ENCODE assay signal across 24 mouse cellular contexts in the genomic region with DNA sequence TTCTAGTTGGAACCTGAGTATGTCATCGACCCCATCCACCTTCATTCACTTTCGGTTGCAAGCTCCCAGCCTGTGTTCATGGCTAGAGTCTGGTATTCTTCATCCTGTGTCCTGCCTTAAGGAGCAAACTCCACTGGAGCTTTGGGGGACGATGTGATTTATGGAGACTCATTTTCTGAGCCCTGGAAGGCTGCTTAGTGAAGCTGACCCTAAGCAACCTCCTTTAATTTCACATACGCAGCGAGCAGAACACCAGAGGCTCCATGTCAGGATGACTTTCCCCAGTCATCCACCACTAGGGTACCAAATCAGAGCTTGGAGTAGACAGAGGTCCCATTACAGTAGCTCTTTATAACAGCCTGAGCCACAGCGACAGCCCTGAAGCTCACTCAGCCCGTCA. TPM values are rescaled to one million over a fixed set of nuclear protein-coding genes. Genes with fewer than 3 reads are reported as not detected.
A peak's percentile ranks its signal among the peaks of the same experiment; 100 is the strongest.
DNase-seq lines count a peak whose midpoint lies in the region; ATAC-seq and TF ChIP-seq lines count a peak whose summit lies in the region.
"Had no signal": no experiment of that assay in that cellular context is flagged by ENCODE, and none has a peak within 500 bp of the region (broad histone marks: within the 10 kb centered on the region; RNA-seq: fewer than 3 reads in every experiment).

No protein-coding gene starts in this region.

- peaks cover 44% of the 10 kb centered on the region for H3K36me3 ChIP-seq in forebrain, embryonic 10.5 days (replicated peaks)
- H3K36me3 ChIP-seq in forebrain, embryonic 12.5 days (replicated peaks), result peaks cover 18% of the 10 kb centered on the region
- peaks cover 13% of the 10 kb centered on the region; the same call in 1 of the 2 replicates for H3K36me3 ChIP-seq in hindbrain, embryonic 12.5 days
- H3K36me3 ChIP-seq in hindbrain, embryonic 13.5 days, result peaks cover 16% of the 10 kb centered on the region
- no peaks in the 10 kb centered on the region for H3K36me3 ChIP-seq in kidney, postnatal 0 days (ENCODE audit: insufficient read depth, low read length)
- H3K36me3 ChIP-seq: heart, embryonic 12.5 days; heart, embryonic 15.5 days; hindbrain, embryonic 15.5 days; intestine, embryonic 15.5 days had no signal

- H3K4me3 ChIP-seq in forebrain, embryonic 10.5 days, result no peak overlapping the region
- no peak overlapping the region for H3K4me3 ChIP-seq in forebrain, embryonic 12.5 days (replicated peaks)
- H3K4me3 ChIP-seq in hindbrain, embryonic 12.5 days, result no peak overlapping the region
- no peak overlapping the region for H3K4me3 ChIP-seq in hindbrain, embryonic 13.5 days
- no peak overlapping the region for H3K4me3 ChIP-seq in kidney, postnatal 0 days (replicated peaks; ENCODE audit: low read depth, low read length)
- H3K4me3 ChIP-seq: forebrain, embryonic 13.5 days; gastrocnemius, adult 2 months; heart, embryonic 12.5 days; heart, embryonic 15.5 days; hindbrain, embryonic 15.5 days; intestine, embryonic 15.5 days had no signal

- peak overlapping the region; percentile 62; the same call in 1 of the 2 replicates for H3K27ac ChIP-seq in forebrain, embryonic 10.5 days
- H3K27ac ChIP-seq in forebrain, embryonic 12.5 days, result no peak overlapping the region
- 0 out of 2 replicates have a peak overlapping the region, but pooled peaks have one; percentile 35 for H3K27ac ChIP-seq in hindbrain, embryonic 12.5 days
- no peak overlapping the region for H3K27ac ChIP-seq in hindbrain, embryonic 13.5 days
- H3K27ac ChIP-seq in kidney, postnatal 0 days, result no peak overlapping the region
- H3K27ac ChIP-seq: forebrain, embryonic 13.5 days; gastrocnemius, adult 2 months; heart, embryonic 15.5 days; hindbrain, embryonic 15.5 days; intestine, embryonic 15.5 days had no signal

- H3K9me3 ChIP-seq in forebrain, embryonic 10.5 days, result no peaks in the 10 kb centered on the region
- no peaks in the 10 kb centered on the region for H3K9me3 ChIP-seq in forebrain, embryonic 12.5 days
- H3K9me3 ChIP-seq in hindbrain, embryonic 12.5 days (replicated peaks), result no peaks in the 10 kb centered on the region
- no peaks in the 10 kb centered on the region for H3K9me3 ChIP-seq in hindbrain, embryonic 13.5 days
- no peaks in the 10 kb centered on the region for H3K9me3 ChIP-seq in kidney, postnatal 0 days (replicated peaks; ENCODE audit: low read length)
- H3K9me3 ChIP-seq: forebrain, embryonic 13.5 days; heart, embryonic 12.5 days; heart, embryonic 15.5 days; hindbrain, embryonic 15.5 days; intestine, embryonic 15.5 days had no signal

- TF ChIP-seq CTCF in kidney, postnatal 0 days (IDR thresholded peaks at IDR 0.05; ENCODE audit: low read depth), result no peak

- WGBS in forebrain, embryonic 10.5 days, result 93% methylated on average over 7 of the region's 7 CpGs
- WGBS in forebrain, embryonic 12.5 days, result 87% methylated on average over 7 of the region's 7 CpGs
- WGBS in hindbrain, embryonic 12.5 days, result 84% methylated on average over 7 of the region's 7 CpGs
- WGBS in hindbrain, embryonic 13.5 days, result 88% methylated on average over 7 of the region's 7 CpGs
- WGBS in kidney, postnatal 0 days, result 49% methylated on average over 7 of the region's 7 CpGs

- no peak overlapping the region for H3K9ac ChIP-seq in forebrain, embryonic 12.5 days
- H3K9ac ChIP-seq in hindbrain, embryonic 12.5 days, result no peak overlapping the region
- H3K9ac ChIP-seq in hindbrain, embryonic 13.5 days, result no peak overlapping the region
- no peak overlapping the region for H3K9ac ChIP-seq in kidney, postnatal 0 days (ENCODE audit: low read depth, low read length)
- H3K9ac ChIP-seq: forebrain, embryonic 13.5 days; heart, embryonic 12.5 days; heart, embryonic 15.5 days; hindbrain, embryonic 15.5 days; intestine, embryonic 15.5 days had no signal

- peaks cover 49% of the 10 kb centered on the region for H3K4me1 ChIP-seq in forebrain, embryonic 10.5 days
- H3K4me1 ChIP-seq in forebrain, embryonic 12.5 days, result peaks cover 40% of the 10 kb centered on the region
- H3K4me1 ChIP-seq in hindbrain, embryonic 12.5 days, result peaks cover 38% of the 10 kb centered on the region
- H3K4me1 ChIP-seq in hindbrain, embryonic 13.5 days (replicated peaks), result peaks cover 56% of the 10 kb centered on the region
- no peaks in the 10 kb centered on the region for H3K4me1 ChIP-seq in kidney, postnatal 0 days (replicated peaks; ENCODE audit: insufficient read depth, low read length)
- H3K4me1 ChIP-seq: intestine, embryonic 15.5 days had no signal

- H3K27me3 ChIP-seq in forebrain, embryonic 10.5 days (ENCODE audit: poor library complexity, severe bottlenecking), result no peaks in the 10 kb centered on the region
- H3K27me3 ChIP-seq in forebrain, embryonic 12.5 days, result no peaks in the 10 kb centered on the region
- no peaks in the 10 kb centered on the region for H3K27me3 ChIP-seq in hindbrain, embryonic 12.5 days
- no peaks in the 10 kb centered on the region for H3K27me3 ChIP-seq in hindbrain, embryonic 13.5 days
- no peaks in the 10 kb centered on the region for H3K27me3 ChIP-seq in kidney, postnatal 0 days (ENCODE audit: insufficient read depth, low read length)
- H3K27me3 ChIP-seq: forebrain, embryonic 13.5 days; heart, embryonic 12.5 days; heart, embryonic 15.5 days; hindbrain, embryonic 15.5 days; intestine, embryonic 15.5 days had no signal

- H3K4me2 ChIP-seq in forebrain, embryonic 12.5 days, result no peak overlapping the region
- H3K4me2 ChIP-seq in hindbrain, embryonic 12.5 days (replicated peaks), result no peak overlapping the region
- H3K4me2 ChIP-seq in hindbrain, embryonic 13.5 days, result no peak overlapping the region
- H3K4me2 ChIP-seq in kidney, postnatal 0 days (ENCODE audit: low read length), result no peak overlapping the region
- H3K4me2 ChIP-seq: forebrain, embryonic 13.5 days; heart, embryonic 12.5 days; heart, embryonic 15.5 days; hindbrain, embryonic 15.5 days; intestine, embryonic 15.5 days had no signal

- no peak for DNase-seq in forebrain, embryonic 10.5 days (ENCODE audit: extremely low spot score, low spot score)
- peak; percentile 67 for DNase-seq in kidney, postnatal 0 days (ENCODE audit: low spot score)
- no peak for DNase-seq in kidney, postnatal 25 days
- DNase-seq: adrenal gland, adult 8-10 months; adrenal gland, postnatal 25 days; cerebellum, adult 18-20 months; cerebellum, adult 9-10 months; cerebellum, postnatal 14 days; gastrocnemius, adult 2 months; gastrocnemius, postnatal 14 days; heart, adult 11 months; heart, postnatal 10 days; heart, postnatal 36 days; kidney, adult 11 months had no signal

- no peak for ATAC-seq in forebrain, embryonic 12.5 days (ENCODE audit: low FRiP score)
- no peak for ATAC-seq in hindbrain, embryonic 12.5 days (ENCODE audit: low FRiP score)
- no peak for ATAC-seq in hindbrain, embryonic 13.5 days (ENCODE audit: low FRiP score)
- ATAC-seq in kidney, postnatal 0 days (replicated peaks; ENCODE audit: low FRiP score, low read depth), result no peak
- ATAC-seq: activated CD4-positive, CD25-positive, alpha-beta regulatory T cell, adult 4 months; forebrain, embryonic 13.5 days; forebrain, embryonic 16.5 days; intestine, embryonic 15.5 days had no signal

RNA-seq across cellular contexts. Expression of a gene that starts 59.9 kb away (rescaled TPM):
- 81.0 and 86.1 TPM in 2 replicates for polyA plus RNA-seq in forebrain, embryonic 10.5 days (2016; fragmentation: Nextera tagmentation; extraction: Ambion mirVana)
- polyA plus RNA-seq in forebrain, embryonic 12.5 days (2016; fragmentation: Nextera tagmentation; extraction: Ambion mirVana), result 187 and 202 TPM in 2 replicates
- polyA plus RNA-seq in hindbrain, embryonic 12.5 days (2016; fragmentation: Nextera tagmentation; extraction: Ambion mirVana), result 203 and 213 TPM in 2 replicates
- 374 and 390 TPM in 2 replicates for polyA plus RNA-seq in hindbrain, embryonic 13.5 days (2015; fragmentation: Nextera tagmentation; extraction: Ambion mirVana)
- 38.5 and 41.4 TPM in 2 replicates for polyA plus RNA-seq in kidney, postnatal 0 days (2015; fragmentation: Nextera tagmentation; extraction: Ambion mirVana)

Comparison
In these comparisons a context has a peak if more than half of its experiments do, and no peak if none do; other contexts are left out.
1. H3K27ac ChIP-seq: peak in forebrain, embryonic 10.5 days (single experiment) and hindbrain, embryonic 12.5 days (single experiment); none in forebrain, embryonic 12.5 days (single experiment), hindbrain, embryonic 13.5 days (single experiment) and kidney, postnatal 0 days (single experiment).